Comparison of ENCODE assay signal across 18 mouse cellular contexts in the genomic region with DNA sequence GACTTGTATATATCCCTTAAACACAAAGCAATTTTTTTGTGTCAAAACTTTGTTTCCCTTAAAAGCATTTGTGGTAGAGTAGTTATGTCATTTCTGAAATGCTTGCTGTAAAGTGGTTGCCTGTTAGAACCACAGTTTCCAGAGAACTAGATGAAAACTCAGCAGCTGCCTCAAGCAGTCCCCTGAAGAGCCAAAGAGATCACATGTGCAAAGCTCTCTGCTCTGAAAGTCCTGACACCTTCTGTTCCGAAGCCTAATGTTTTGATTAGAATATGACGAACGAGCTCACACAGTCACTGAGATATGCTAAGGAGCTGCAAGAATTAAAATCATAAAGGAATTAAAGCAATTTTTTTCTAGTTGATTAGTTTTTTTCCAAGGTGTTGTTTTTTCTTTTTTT.
"Had no signal": no experiment of that assay in that cellular context is flagged by ENCODE, and none has a peak within 500 bp of the region (broad histone marks: within the 10 kb centered on the region; RNA-seq: fewer than 3 reads in every experiment).

No protein-coding gene starts in this region.

- H3K27me3 ChIP-seq: liver, embryonic 13.5 days; midbrain, embryonic 12.5 days; midbrain, embryonic 15.5 days; neural tube, embryonic 12.5 days; neural tube, embryonic 15.5 days had no signal

- H3K4me2 ChIP-seq: liver, embryonic 13.5 days; midbrain, embryonic 12.5 days; midbrain, embryonic 15.5 days; neural tube, embryonic 12.5 days; neural tube, embryonic 15.5 days had no signal

- H3K4me1 ChIP-seq: liver, embryonic 13.5 days; midbrain, embryonic 12.5 days; midbrain, embryonic 15.5 days; neural tube, embryonic 12.5 days; neural tube, embryonic 15.5 days had no signal

- H3K4me3 ChIP-seq: left cerebral cortex, adult 2 months; liver, embryonic 13.5 days; midbrain, embryonic 12.5 days; midbrain, embryonic 15.5 days; neural tube, embryonic 12.5 days; neural tube, embryonic 15.5 days had no signal

- H3K9me3 ChIP-seq: liver, embryonic 13.5 days; midbrain, embryonic 12.5 days; midbrain, embryonic 15.5 days; neural tube, embryonic 12.5 days; neural tube, embryonic 15.5 days had no signal

- H3K9ac ChIP-seq: liver, embryonic 13.5 days; midbrain, embryonic 12.5 days; midbrain, embryonic 15.5 days; neural tube, embryonic 12.5 days; neural tube, embryonic 15.5 days had no signal

- H3K27ac ChIP-seq: left cerebral cortex, adult 2 months; liver, embryonic 13.5 days; midbrain, embryonic 12.5 days; midbrain, embryonic 15.5 days; neural tube, embryonic 12.5 days; neural tube, embryonic 15.5 days; stomach, postnatal 0 days had no signal

- ATAC-seq: midbrain, embryonic 15.5 days had no signal

- DNase-seq: kidney, postnatal 14 days; kidney, postnatal 4 days; layer of hippocampus, adult 9-11 months; liver, embryonic 13.5 days; lung, adult 2 months; lung, postnatal 14 days; lung, postnatal 4 days; right cerebral cortex, adult 18-20 months; right cerebral cortex, postnatal 14 days; right cerebral cortex, postnatal 4 days; thymus, adult 18-20 months; thymus, postnatal 36 days had no signal

- H3K36me3 ChIP-seq: liver, embryonic 13.5 days; midbrain, embryonic 12.5 days; midbrain, embryonic 15.5 days; neural tube, embryonic 12.5 days; neural tube, embryonic 15.5 days had no signal
